ENCODE assay signal across 24 mouse cellular contexts in genomic region chr8:82871986-82872385, GRCm38 (mm10). TPM values are rescaled to one million over a fixed set of nuclear protein-coding genes. Genes with fewer than 3 reads are reported as not detected.
DNase-seq lines count a peak whose midpoint lies in the region; ATAC-seq lines count a peak whose summit lies in the region.
"Had no signal": no experiment of that assay in that cellular context is flagged by ENCODE, and none has a peak within 500 bp of the region (broad histone marks: within the 10 kb centered on the region; RNA-seq: fewer than 3 reads in every experiment).

No protein-coding gene starts in this region.

- no peaks in the 10 kb centered on the region for H3K27me3 ChIP-seq in midbrain, embryonic 11.5 days (ENCODE audit: control insufficient read depth, insufficient read depth, low read length)
- no peaks in the 10 kb centered on the region for H3K27me3 ChIP-seq in midbrain, embryonic 10.5 days (ENCODE audit: low read depth, poor library complexity, severe bottlenecking)
- H3K27me3 ChIP-seq: embryonic facial prominence, embryonic 12.5 days; forebrain, embryonic 12.5 days; Patski had no signal

- H3K4me3 ChIP-seq in midbrain, embryonic 11.5 days (ENCODE audit: low read depth, low read length): no peak overlapping the region
- H3K4me3 ChIP-seq in midbrain, embryonic 10.5 days: no peak overlapping the region
- H3K4me3 ChIP-seq: embryonic facial prominence, embryonic 10.5 days; embryonic facial prominence, embryonic 12.5 days; erythroblast, embryonic 14.5 days; forebrain, embryonic 10.5 days; forebrain, embryonic 12.5 days had no signal

- 81% methylated on average over 4 of the region's 4 CpGs for WGBS in midbrain, embryonic 11.5 days
- WGBS in midbrain, embryonic 10.5 days: 90% methylated on average over 4 of the region's 4 CpGs

- H3K9ac ChIP-seq in midbrain, embryonic 11.5 days (ENCODE audit: low read length): no peak overlapping the region
- H3K9ac ChIP-seq: embryonic facial prominence, embryonic 12.5 days; forebrain, embryonic 12.5 days had no signal

- ATAC-seq in frontal cortex, adult (ENCODE audit: low TSS enrichment): 0 out of 2 replicates have a peak, but pooled peaks have one; percentile 36
- ATAC-seq in midbrain, embryonic 11.5 days (ENCODE audit: low FRiP score): no peak
- ATAC-seq: activated CD4-positive, CD25-positive, alpha-beta regulatory T cell, adult 4 months; forebrain, embryonic 14.5 days; forebrain, embryonic 16.5 days; Patski had no signal

- H3K4me2 ChIP-seq in midbrain, embryonic 11.5 days: no peak overlapping the region
- H3K4me2 ChIP-seq: embryonic facial prominence, embryonic 12.5 days; forebrain, embryonic 12.5 days had no signal

- H3K36me3 ChIP-seq in midbrain, embryonic 11.5 days (ENCODE audit: control insufficient read depth, insufficient read depth, low read length): no peaks in the 10 kb centered on the region
- no peaks in the 10 kb centered on the region for H3K36me3 ChIP-seq in midbrain, embryonic 10.5 days
- H3K36me3 ChIP-seq: embryonic facial prominence, embryonic 10.5 days; embryonic facial prominence, embryonic 12.5 days; forebrain, embryonic 10.5 days; forebrain, embryonic 12.5 days had no signal

- no peaks in the 10 kb centered on the region for H3K4me1 ChIP-seq in midbrain, embryonic 11.5 days (ENCODE audit: control insufficient read depth, insufficient read depth, low read length)
- no peaks in the 10 kb centered on the region for H3K4me1 ChIP-seq in midbrain, embryonic 10.5 days
- H3K4me1 ChIP-seq: embryonic facial prominence, embryonic 10.5 days; forebrain, embryonic 10.5 days; forebrain, embryonic 12.5 days had no signal

- no peaks in the 10 kb centered on the region for H3K9me3 ChIP-seq in midbrain, embryonic 11.5 days (ENCODE audit: control insufficient read depth, low read length)
- no peaks in the 10 kb centered on the region for H3K9me3 ChIP-seq in midbrain, embryonic 10.5 days (replicated peaks)
- H3K9me3 ChIP-seq: embryonic facial prominence, embryonic 10.5 days; embryonic facial prominence, embryonic 12.5 days; forebrain, embryonic 10.5 days; forebrain, embryonic 12.5 days had no signal

- no peak for DNase-seq in frontal cortex, postnatal 25 days (ENCODE audit: low spot score in 2 of 2)
- peak; percentile 57 for DNase-seq in midbrain, embryonic 11.5 days (ENCODE audit: low spot score, missing footprints)
- no peak for DNase-seq in midbrain, embryonic 10.5 days (ENCODE audit: low spot score)
- peak; percentile 60 for DNase-seq in brain, adult 2 months (ENCODE audit: low read depth, low spot score)
- DNase-seq in telencephalon, adult 2 months (ENCODE audit: low read depth, low spot score): peak; percentile 19
- DNase-seq in kidney, postnatal 36 days: no peak
- DNase-seq in kidney, adult 11 months: no peak
- DNase-seq: adrenal gland, adult 8-10 months; adrenal gland, postnatal 14 days; cerebellum, adult 11-12 months; cerebellum, adult 2 months; cerebellum, adult 9-10 months; cerebellum, postnatal 10 days; cerebellum, postnatal 25 days had no signal

- H3K27ac ChIP-seq in midbrain, embryonic 11.5 days (ENCODE audit: low read depth, low read length): no peak overlapping the region
- no peak overlapping the region for H3K27ac ChIP-seq in midbrain, embryonic 10.5 days (replicated peaks)
- H3K27ac ChIP-seq: embryonic facial prominence, embryonic 10.5 days; embryonic facial prominence, embryonic 12.5 days; forebrain, embryonic 10.5 days; forebrain, embryonic 12.5 days had no signal

RNA-seq across cellular contexts. Expression of gene Rnf150, which starts 8.8 kb away (rescaled TPM):
- 1.2 and 1.5 TPM in 2 replicates for polyA plus RNA-seq in midbrain, embryonic 11.5 days (2014; fragmentation: Nextera tagmentation; extraction: Ambion mirVana)
- polyA plus RNA-seq in midbrain, embryonic 10.5 days (2016; fragmentation: Nextera tagmentation; extraction: Ambion mirVana): 1.00 and 1.2 TPM in 2 replicates
- polyA plus RNA-seq: activated CD4-positive, CD25-positive, alpha-beta regulatory T cell, adult 4 months; erythroblast, embryonic 14.5 days had no signal

Comparison
In these comparisons a context has a peak if more than half of its experiments do, and no peak if none do; other contexts are left out.
1. DNase-seq: peak in midbrain, embryonic 11.5 days (single experiment), brain, adult 2 months (single experiment) and telencephalon, adult 2 months (single experiment); none in frontal cortex, postnatal 25 days (0 of 2), midbrain, embryonic 10.5 days (single experiment), kidney, postnatal 36 days (0 of 2) and kidney, adult 11 months (single experiment).